In genomic region chr5:5533656-5534420, GRCm38 (mm10) we compare ENCODE assay signal across 25 mouse cellular contexts. TPM values are rescaled to one million over a fixed set of nuclear protein-coding genes. Genes with fewer than 3 reads are reported as not detected.
DNase-seq lines count a peak whose midpoint lies in the region; ATAC-seq and TF ChIP-seq lines count a peak whose summit lies in the region.
"Had no signal": no experiment of that assay in that cellular context is flagged by ENCODE, and none has a peak within 500 bp of the region (broad histone marks: within the 10 kb centered on the region; RNA-seq: fewer than 3 reads in every experiment).

No protein-coding gene starts in this region.

- TF ChIP-seq CTCF in intestine, postnatal 0 days (IDR thresholded peaks at IDR 0.05; ENCODE audit: low read depth) = no peak

- peak; percentile 68; the same call in 1 of the 2 replicates for ATAC-seq in intestine, embryonic 14.5 days (replicated peaks; ENCODE audit: low FRiP score, low TSS enrichment, low read depth)
- no peak for ATAC-seq in intestine, postnatal 0 days
- ATAC-seq in kidney, embryonic 15.5 days (replicated peaks; ENCODE audit: low FRiP score) = peak; percentile 87
- ATAC-seq in liver, embryonic 11.5 days (replicated peaks; ENCODE audit: low FRiP score) = peak; percentile 63
- ATAC-seq: CD4-positive, CD25-positive, alpha-beta regulatory T cell, adult 4 months; forebrain, embryonic 14.5 days; hindbrain, embryonic 16.5 days; midbrain, embryonic 15.5 days had no signal

- no peaks in the 10 kb centered on the region for H3K9me3 ChIP-seq in intestine, embryonic 14.5 days (ENCODE audit: control insufficient read depth, low read length)
- no peaks in the 10 kb centered on the region for H3K9me3 ChIP-seq in intestine, postnatal 0 days (ENCODE audit: control insufficient read depth)
- no peaks in the 10 kb centered on the region for H3K9me3 ChIP-seq in kidney, embryonic 15.5 days (replicated peaks)
- H3K9me3 ChIP-seq in liver, embryonic 11.5 days (ENCODE audit: control insufficient read depth, low read length) = no peaks in the 10 kb centered on the region
- 0 out of 2 replicates have a peak, but pooled peaks cover 3% of the 10 kb centered on the region for H3K9me3 ChIP-seq in midbrain, embryonic 10.5 days (replicated peaks)
- H3K9me3 ChIP-seq: G1E; lung, embryonic 15.5 days; midbrain, embryonic 15.5 days had no signal

- H3K36me3 ChIP-seq in intestine, embryonic 14.5 days (ENCODE audit: control insufficient read depth, insufficient read depth, low read length) = peaks cover 9% of the 10 kb centered on the region
- 0 out of 2 replicates have a peak, but pooled peaks cover 4% of the 10 kb centered on the region for H3K36me3 ChIP-seq in intestine, postnatal 0 days (ENCODE audit: control insufficient read depth, insufficient read depth)
- peaks cover 9% of the 10 kb centered on the region for H3K36me3 ChIP-seq in kidney, embryonic 15.5 days
- H3K36me3 ChIP-seq in liver, embryonic 11.5 days (ENCODE audit: control insufficient read depth, insufficient read depth, low read length) = peaks cover 5% of the 10 kb centered on the region; the same call in 1 of the 2 replicates
- peaks cover 27% of the 10 kb centered on the region for H3K36me3 ChIP-seq in midbrain, embryonic 10.5 days

- H3K4me3 ChIP-seq in intestine, embryonic 14.5 days (ENCODE audit: low read depth, low read length) = no peak overlapping the region
- no peak overlapping the region for H3K4me3 ChIP-seq in intestine, postnatal 0 days (ENCODE audit: low read depth, low read length)
- H3K4me3 ChIP-seq in kidney, embryonic 15.5 days (replicated peaks) = no peak overlapping the region
- no peak overlapping the region for H3K4me3 ChIP-seq in liver, embryonic 11.5 days (ENCODE audit: low read depth, low read length)
- H3K4me3 ChIP-seq in midbrain, embryonic 10.5 days = no peak overlapping the region
- H3K4me3 ChIP-seq: heart, embryonic 12.5 days; left cerebral cortex, adult 2 months; lung, embryonic 15.5 days; midbrain, embryonic 15.5 days had no signal

- no peaks in the 10 kb centered on the region for H3K27me3 ChIP-seq in intestine, embryonic 14.5 days (replicated peaks; ENCODE audit: control insufficient read depth, insufficient read depth, low read length)
- H3K27me3 ChIP-seq in intestine, postnatal 0 days (replicated peaks; ENCODE audit: control insufficient read depth, insufficient read depth, low read length) = no peaks in the 10 kb centered on the region
- no peaks in the 10 kb centered on the region for H3K27me3 ChIP-seq in kidney, embryonic 15.5 days
- no peaks in the 10 kb centered on the region for H3K27me3 ChIP-seq in liver, embryonic 11.5 days (replicated peaks; ENCODE audit: control insufficient read depth, insufficient read depth, low read length)
- no peaks in the 10 kb centered on the region for H3K27me3 ChIP-seq in midbrain, embryonic 10.5 days (ENCODE audit: low read depth, poor library complexity, severe bottlenecking)
- H3K27me3 ChIP-seq: heart, embryonic 12.5 days; lung, embryonic 15.5 days; midbrain, embryonic 15.5 days had no signal

- no peak overlapping the region for H3K9ac ChIP-seq in intestine, embryonic 14.5 days (ENCODE audit: low read length)
- no peak overlapping the region for H3K9ac ChIP-seq in intestine, postnatal 0 days (ENCODE audit: low read depth, low read length)
- no peak overlapping the region for H3K9ac ChIP-seq in kidney, embryonic 15.5 days
- H3K9ac ChIP-seq in liver, embryonic 11.5 days (ENCODE audit: low read depth, low read length) = no peak overlapping the region
- H3K9ac ChIP-seq: heart, embryonic 12.5 days; lung, embryonic 15.5 days; midbrain, embryonic 15.5 days had no signal

- no peak for DNase-seq in intestine, embryonic 14.5 days (ENCODE audit: low spot score)
- DNase-seq in liver, embryonic 11.5 days (ENCODE audit: low spot score) = no peak
- DNase-seq in midbrain, embryonic 10.5 days (ENCODE audit: low spot score) = no peak
- DNase-seq in right cerebral cortex, postnatal 10 days (ENCODE audit: low spot score in 2 of 2) = no peak
- DNase-seq in layer of hippocampus, adult 18-20 months (ENCODE audit: low spot score in 2 of 2) = no peak
- DNase-seq in lung, postnatal 25 days (ENCODE audit: low spot score) = no peak
- DNase-seq: cerebellum, postnatal 25 days; heart, postnatal 36 days; right cerebral cortex, adult 18-20 months; thymus, adult 2 months had no signal

- no peak overlapping the region for H3K27ac ChIP-seq in intestine, embryonic 14.5 days (ENCODE audit: low read depth)
- H3K27ac ChIP-seq in intestine, postnatal 0 days (ENCODE audit: low read depth, low read length) = no peak overlapping the region
- peak overlapping the region; percentile 56 for H3K27ac ChIP-seq in kidney, embryonic 15.5 days
- no peak overlapping the region for H3K27ac ChIP-seq in liver, embryonic 11.5 days (ENCODE audit: low read depth, low read length)
- H3K27ac ChIP-seq in midbrain, embryonic 10.5 days (replicated peaks) = no peak overlapping the region
- H3K27ac ChIP-seq: left cerebral cortex, adult 2 months; lung, embryonic 15.5 days; midbrain, embryonic 15.5 days had no signal

- H3K4me2 ChIP-seq in intestine, embryonic 14.5 days (ENCODE audit: low read length) = no peak overlapping the region
- H3K4me2 ChIP-seq in intestine, postnatal 0 days (replicated peaks; ENCODE audit: low read depth) = no peak overlapping the region
- no peak overlapping the region for H3K4me2 ChIP-seq in kidney, embryonic 15.5 days
- no peak overlapping the region for H3K4me2 ChIP-seq in liver, embryonic 11.5 days
- H3K4me2 ChIP-seq: heart, embryonic 12.5 days; lung, embryonic 15.5 days; midbrain, embryonic 15.5 days had no signal

- 64% methylated on average over 3 of the region's 3 CpGs for WGBS in intestine, embryonic 14.5 days
- 47% methylated on average over 3 of the region's 3 CpGs for WGBS in intestine, postnatal 0 days
- WGBS in kidney, embryonic 15.5 days = 81% methylated on average over 3 of the region's 3 CpGs
- 83% methylated on average over 3 of the region's 3 CpGs for WGBS in liver, embryonic 11.5 days
- 91% methylated on average over 3 of the region's 3 CpGs for WGBS in midbrain, embryonic 10.5 days

- H3K4me1 ChIP-seq in intestine, embryonic 14.5 days (replicated peaks; ENCODE audit: control insufficient read depth, insufficient read depth, low read length) = no peaks in the 10 kb centered on the region
- H3K4me1 ChIP-seq in intestine, postnatal 0 days (replicated peaks; ENCODE audit: control insufficient read depth, insufficient read depth, low read length) = no peaks in the 10 kb centered on the region
- no peaks in the 10 kb centered on the region for H3K4me1 ChIP-seq in kidney, embryonic 15.5 days
- no peaks in the 10 kb centered on the region for H3K4me1 ChIP-seq in liver, embryonic 11.5 days (replicated peaks; ENCODE audit: control insufficient read depth, insufficient read depth, low read length)
- H3K4me1 ChIP-seq in midbrain, embryonic 10.5 days = no peaks in the 10 kb centered on the region
- H3K4me1 ChIP-seq: heart, embryonic 12.5 days; lung, embryonic 15.5 days; midbrain, embryonic 15.5 days had no signal

RNA-seq across cellular contexts. Expression of gene Cldn12, which starts 19.1 kb away (rescaled TPM):
- 23.0 and 25.2 TPM in 2 replicates for polyA plus RNA-seq in intestine, embryonic 14.5 days (2014; fragmentation: Nextera tagmentation; extraction: Ambion mirVana)
- polyA plus RNA-seq in intestine, postnatal 0 days (2015; fragmentation: Nextera tagmentation; extraction: Ambion mirVana) = 14.6 and 15.1 TPM in 2 replicates
- 31.4 and 32.5 TPM in 2 replicates for polyA plus RNA-seq in kidney, embryonic 15.5 days (2015; fragmentation: Nextera tagmentation; extraction: Ambion mirVana)
- 14.1 and 16.9 TPM in 2 replicates for polyA plus RNA-seq in liver, embryonic 11.5 days (2014; fragmentation: Nextera tagmentation; extraction: Ambion mirVana)
- polyA plus RNA-seq in midbrain, embryonic 10.5 days (2016; fragmentation: Nextera tagmentation; extraction: Ambion mirVana) = 34.7 and 35.4 TPM in 2 replicates
- total RNA-seq in layer of hippocampus, adult 18-20 months (2021) = 10 to 100 TPM; 25.8 to 31.2 TPM

RNA-seq across cellular contexts. Expression of gene Gtpbp10, which starts 25.5 kb away (rescaled TPM):
- polyA plus RNA-seq in intestine, embryonic 14.5 days (2014; fragmentation: Nextera tagmentation; extraction: Ambion mirVana) = 35.9 and 37.3 TPM in 2 replicates
- polyA plus RNA-seq in intestine, postnatal 0 days (2015; fragmentation: Nextera tagmentation; extraction: Ambion mirVana) = 12.7 TPM in 2 replicates
- polyA plus RNA-seq in kidney, embryonic 15.5 days (2015; fragmentation: Nextera tagmentation; extraction: Ambion mirVana) = 31.5 and 33.2 TPM in 2 replicates
- 24.0 and 25.8 TPM in 2 replicates for polyA plus RNA-seq in liver, embryonic 11.5 days (2014; fragmentation: Nextera tagmentation; extraction: Ambion mirVana)
- 34.2 and 34.7 TPM in 2 replicates for polyA plus RNA-seq in midbrain, embryonic 10.5 days (2016; fragmentation: Nextera tagmentation; extraction: Ambion mirVana)
- total RNA-seq in layer of hippocampus, adult 18-20 months (2021) = 10 to 100 TPM in 1 of 2 experiments, 1 to 10 TPM in 1; 9.8 to 10.5 TPM

RNA-seq across cellular contexts. Expression of gene Gm8773, which starts 39.8 kb away (rescaled TPM):
- 2.2 and 2.9 TPM in 2 replicates for polyA plus RNA-seq in intestine, embryonic 14.5 days (2014; fragmentation: Nextera tagmentation; extraction: Ambion mirVana)
- 1.3 TPM in 2 replicates for polyA plus RNA-seq in intestine, postnatal 0 days (2015; fragmentation: Nextera tagmentation; extraction: Ambion mirVana)
- polyA plus RNA-seq in kidney, embryonic 15.5 days (2015; fragmentation: Nextera tagmentation; extraction: Ambion mirVana) = 0.85 and 0.88 TPM in 2 replicates
- 0.32 and 0.82 TPM in 2 replicates for polyA plus RNA-seq in liver, embryonic 11.5 days (2014; fragmentation: Nextera tagmentation; extraction: Ambion mirVana)
- 2.9 and 3.8 TPM in 2 replicates for polyA plus RNA-seq in midbrain, embryonic 10.5 days (2016; fragmentation: Nextera tagmentation; extraction: Ambion mirVana)
- total RNA-seq in layer of hippocampus, adult 18-20 months (2021) = not detected
- total RNA-seq: adrenal gland, adult 18-20 months; gastrocnemius, adult 18-20 months; heart, postnatal 36 days; layer of hippocampus, adult 8-10 months; left cerebral cortex, adult 2 months; megakaryocyte progenitor cell, adult 5-6 weeks had no signal
- polyA plus RNA-seq: CD4-positive, CD25-positive, alpha-beta regulatory T cell, adult 4 months had no signal

RNA-seq across cellular contexts. Expression of gene 1700015F17Rik, which starts 54.9 kb away (rescaled TPM):
- not detected in 2 replicates for polyA plus RNA-seq in intestine, embryonic 14.5 days (2014; fragmentation: Nextera tagmentation; extraction: Ambion mirVana)
- not detected in 2 replicates for polyA plus RNA-seq in intestine, postnatal 0 days (2015; fragmentation: Nextera tagmentation; extraction: Ambion mirVana)
- polyA plus RNA-seq in kidney, embryonic 15.5 days (2015; fragmentation: Nextera tagmentation; extraction: Ambion mirVana) = not detected in 2 replicates
- polyA plus RNA-seq in liver, embryonic 11.5 days (2014; fragmentation: Nextera tagmentation; extraction: Ambion mirVana) = not detected in 2 replicates
- not detected in 2 replicates for polyA plus RNA-seq in midbrain, embryonic 10.5 days (2016; fragmentation: Nextera tagmentation; extraction: Ambion mirVana)
- total RNA-seq in layer of hippocampus, adult 18-20 months (2021) = not detected
- total RNA-seq: adrenal gland, adult 18-20 months; G1E; gastrocnemius, adult 18-20 months; heart, postnatal 36 days; megakaryocyte progenitor cell, adult 5-6 weeks had no signal
- polyA plus RNA-seq: CD4-positive, CD25-positive, alpha-beta regulatory T cell, adult 4 months; forebrain, embryonic 14.5 days; G1E; heart, embryonic 12.5 days; hindbrain, embryonic 16.5 days; limb, embryonic 11.5 days; lung, embryonic 15.5 days; midbrain, embryonic 15.5 days; thymus, adult 2 months had no signal
